Mouse (Mus musculus) layer of hippocampus, adult 9-11 months (tissue): Measurements from ENCODE around the gene Exoc2.
A peak's percentile ranks its signal among the peaks of the same experiment; 100 is the strongest.

Source experiments
- DNase-seq: peaks from one replicate; pipeline ENCODE4 v3.0.0; 2022

Gene Exoc2

GRCm38 (mm10) chr13:30973501-30974246, at the start of gene Exoc2, which contains the start of gene Gm5447:
Exoc2 (minus strand) TSS chr13:30974093.
Gm5447 (plus strand) TSS chr13:30974204.
- peak; percentile 77 for DNase-seq

DNA sequence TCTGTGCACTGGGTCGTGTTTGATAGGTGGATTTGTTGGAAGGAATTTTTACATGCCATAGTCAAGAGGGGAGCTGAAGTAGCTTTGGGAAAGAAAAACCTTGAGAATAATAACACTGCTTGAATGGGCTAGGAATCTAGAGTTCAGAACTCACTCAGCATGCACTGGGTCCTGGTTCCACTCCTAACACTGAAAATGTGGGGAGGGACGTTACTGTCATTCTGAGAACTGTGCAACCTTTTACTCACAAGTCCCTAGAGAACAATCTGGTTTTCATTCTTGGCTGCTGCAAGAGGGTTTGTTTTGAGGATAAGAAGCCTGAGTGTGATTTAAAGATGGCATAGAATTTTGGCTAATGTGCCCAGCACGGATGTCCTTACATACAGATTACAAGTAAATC, 49.8 kb upstream of the Exoc2 start:
- DNase-seq: no peak

- DNase-seq: no peak
Measured at GRCm38 (mm10) chr13:31021927-31022326, 48.0 kb upstream of the Exoc2 start.

DNA sequence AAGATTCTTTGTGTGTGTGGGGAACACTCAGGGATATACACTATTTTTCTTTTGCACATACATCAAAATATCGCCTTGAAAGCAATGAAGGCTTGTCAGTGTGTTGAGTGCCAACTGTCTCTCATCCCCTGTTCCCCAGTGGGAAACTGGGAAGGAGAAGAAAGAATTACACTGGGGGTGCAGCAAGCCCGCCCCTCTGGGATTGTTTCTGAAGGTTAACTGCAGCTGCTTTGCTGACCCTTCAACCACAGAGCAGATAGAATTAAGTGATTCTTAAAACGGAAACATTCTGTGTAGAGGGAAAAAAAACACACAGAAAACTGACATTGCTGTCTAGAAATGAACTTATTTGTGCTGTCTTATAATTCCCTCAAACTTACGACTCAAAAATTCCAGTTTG, 47.6 kb upstream of the Exoc2 start:
- DNase-seq: no peak

DNA sequence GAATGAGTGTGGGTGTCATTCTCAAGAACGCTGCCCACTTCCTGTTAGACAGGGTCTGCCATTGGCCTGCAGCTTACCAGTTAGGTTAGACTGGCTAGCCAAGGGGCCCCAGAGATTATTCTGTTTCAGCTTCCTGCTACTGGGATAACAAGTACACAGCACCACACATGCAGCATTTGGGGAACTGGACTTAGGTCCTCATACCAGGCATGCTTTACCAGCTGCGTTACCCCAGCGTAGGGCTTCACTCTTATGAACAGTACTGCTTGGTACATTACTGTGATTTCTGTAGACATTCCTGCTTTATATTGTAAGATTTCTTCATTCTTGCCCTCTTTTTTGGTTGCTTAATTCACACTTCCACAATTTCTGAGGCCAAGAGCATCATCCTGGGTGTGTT, 43.7 kb upstream of the Exoc2 start:
- no peak for DNase-seq

GRCm38 (mm10) chr13:31004995-31005394, 31.1 kb upstream of the Exoc2 start:
- no peak for DNase-seq

DNA sequence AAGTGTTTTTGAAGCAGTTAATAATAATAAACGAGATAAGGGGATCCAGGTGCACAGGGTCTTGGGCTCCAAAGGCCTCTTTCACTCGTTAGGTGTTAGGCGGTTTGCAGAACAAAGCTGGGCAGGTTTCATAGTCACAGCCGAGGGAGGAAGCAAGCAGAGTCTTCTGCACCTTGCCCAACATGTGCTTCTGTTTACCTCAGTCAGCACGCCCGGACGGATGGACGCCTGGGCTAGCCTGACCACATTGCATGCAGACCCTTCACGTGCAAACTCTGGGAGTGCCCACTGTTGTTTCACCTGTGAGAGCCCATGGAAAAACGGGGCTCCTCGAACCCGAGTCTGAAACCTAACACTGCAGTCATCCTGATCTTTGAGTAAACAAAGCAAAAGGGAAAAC, 30.6 kb upstream of the Exoc2 start:
- DNase-seq: no peak

DNA sequence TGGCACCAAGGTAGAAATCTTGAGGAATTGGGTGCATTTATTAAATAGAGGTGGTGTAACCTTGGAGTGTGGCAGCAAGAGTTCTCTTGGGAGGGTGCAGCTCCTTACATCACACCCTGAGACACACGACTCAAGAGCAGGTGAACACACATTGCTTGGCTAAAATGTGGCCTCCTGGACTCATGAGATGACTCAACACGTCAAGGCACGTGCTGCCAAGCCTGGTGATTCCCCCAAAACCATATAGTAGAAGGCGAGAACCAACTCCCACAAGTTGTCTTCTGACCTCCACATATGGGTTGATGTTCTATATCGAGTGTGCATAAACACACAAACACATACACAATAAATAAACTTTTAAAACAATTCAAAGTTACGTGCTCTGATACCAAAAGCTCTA, 25.9 kb upstream of the Exoc2 start:
- no peak for DNase-seq

GRCm38 (mm10) chr13:30997526-30998253, 23.8 kb upstream of the Exoc2 start:
- no peak for DNase-seq

GRCm38 (mm10) chr13:30994249-30994858, 20.5 kb upstream of the Exoc2 start:
- DNase-seq: no peak

- DNase-seq: peak; percentile 49
Measured at GRCm38 (mm10) chr13:30993819-30994218, 19.9 kb upstream of the Exoc2 start.

DNA sequence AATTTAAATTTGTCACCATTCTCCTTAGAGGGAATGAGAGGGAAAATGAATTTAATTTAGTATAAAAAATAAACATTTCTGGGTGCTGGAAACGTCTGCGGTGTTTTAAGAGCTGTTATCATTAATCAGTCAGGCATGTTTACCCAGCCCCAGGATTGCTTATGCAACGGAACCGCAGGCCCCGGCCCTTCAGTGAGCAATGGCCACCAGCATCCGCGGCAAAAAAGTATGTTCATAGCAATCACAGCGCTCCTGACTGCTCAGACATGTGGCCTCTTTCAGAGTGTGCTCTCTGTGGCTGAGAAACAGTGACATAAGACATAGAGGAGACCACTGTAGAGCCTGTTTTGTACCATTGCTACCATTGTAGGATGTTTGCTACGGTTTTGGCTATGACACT, 16.3 kb upstream of the Exoc2 start:
- no peak for DNase-seq

DNA sequence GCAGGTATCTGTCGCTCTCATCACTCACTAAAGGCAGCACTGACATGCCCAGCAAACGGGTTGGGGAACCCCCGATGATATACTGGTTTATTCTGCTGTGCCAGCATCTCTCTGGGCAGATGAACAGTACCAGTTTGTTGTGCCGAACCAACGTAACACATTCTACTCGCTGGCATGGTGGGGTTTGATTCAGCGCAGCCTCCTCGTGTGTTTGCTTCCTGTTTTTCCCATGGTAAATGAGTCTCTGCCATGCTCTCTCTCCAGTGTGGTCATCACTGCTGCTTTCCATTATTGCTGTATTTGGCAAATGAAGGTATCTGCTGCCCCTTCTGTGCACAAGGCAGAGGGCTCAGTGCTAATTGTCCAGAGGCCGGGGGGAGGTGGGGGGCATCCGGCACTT, 15.8 kb upstream of the Exoc2 start:
- DNase-seq: no peak

DNA sequence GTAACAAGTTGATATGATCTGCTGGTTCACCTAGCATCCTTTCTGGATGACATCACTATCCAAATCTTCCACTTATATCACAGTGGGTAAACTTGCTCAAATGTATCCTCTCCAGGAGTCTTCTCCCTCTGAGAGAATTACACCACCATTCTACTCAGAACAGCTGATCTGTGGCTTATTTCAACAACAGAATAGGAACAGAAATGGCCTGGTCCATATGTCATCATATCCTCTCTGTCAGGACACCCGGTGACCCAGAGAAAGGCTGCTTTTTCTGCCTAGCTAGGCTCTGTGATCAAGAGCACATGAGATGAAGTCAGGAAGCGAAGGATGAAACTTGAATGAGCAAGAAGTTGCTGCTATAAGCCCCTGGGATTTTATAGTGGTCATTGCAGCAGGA, 13.8 kb upstream of the Exoc2 start:
- DNase-seq: no peak

DNA sequence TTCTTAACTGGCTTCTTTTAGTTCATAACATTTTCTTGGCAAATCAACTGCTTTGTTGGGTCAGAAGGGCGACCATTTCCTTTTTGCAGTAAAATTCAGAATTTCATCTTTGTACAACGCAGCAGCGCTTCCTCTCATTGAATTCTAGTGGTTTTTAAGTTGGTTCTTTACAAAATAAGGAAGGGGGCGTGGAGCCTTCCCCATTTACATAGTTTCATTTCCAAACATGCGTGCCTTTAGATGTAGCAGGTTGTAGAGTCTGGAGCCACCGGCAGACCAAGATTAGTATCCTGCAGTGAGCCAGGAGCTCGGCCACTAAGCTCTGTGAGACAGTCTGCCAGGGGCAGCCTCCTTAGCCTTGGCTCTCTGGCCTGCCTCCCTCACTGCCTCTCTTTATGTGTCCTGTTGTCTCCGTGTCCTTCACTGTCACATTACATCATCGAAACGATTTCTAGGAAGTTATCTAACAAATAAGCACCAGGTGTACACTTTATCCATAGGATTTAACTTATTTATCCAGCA, 13.1 kb upstream of the Exoc2 start:
- no peak for DNase-seq

DNA sequence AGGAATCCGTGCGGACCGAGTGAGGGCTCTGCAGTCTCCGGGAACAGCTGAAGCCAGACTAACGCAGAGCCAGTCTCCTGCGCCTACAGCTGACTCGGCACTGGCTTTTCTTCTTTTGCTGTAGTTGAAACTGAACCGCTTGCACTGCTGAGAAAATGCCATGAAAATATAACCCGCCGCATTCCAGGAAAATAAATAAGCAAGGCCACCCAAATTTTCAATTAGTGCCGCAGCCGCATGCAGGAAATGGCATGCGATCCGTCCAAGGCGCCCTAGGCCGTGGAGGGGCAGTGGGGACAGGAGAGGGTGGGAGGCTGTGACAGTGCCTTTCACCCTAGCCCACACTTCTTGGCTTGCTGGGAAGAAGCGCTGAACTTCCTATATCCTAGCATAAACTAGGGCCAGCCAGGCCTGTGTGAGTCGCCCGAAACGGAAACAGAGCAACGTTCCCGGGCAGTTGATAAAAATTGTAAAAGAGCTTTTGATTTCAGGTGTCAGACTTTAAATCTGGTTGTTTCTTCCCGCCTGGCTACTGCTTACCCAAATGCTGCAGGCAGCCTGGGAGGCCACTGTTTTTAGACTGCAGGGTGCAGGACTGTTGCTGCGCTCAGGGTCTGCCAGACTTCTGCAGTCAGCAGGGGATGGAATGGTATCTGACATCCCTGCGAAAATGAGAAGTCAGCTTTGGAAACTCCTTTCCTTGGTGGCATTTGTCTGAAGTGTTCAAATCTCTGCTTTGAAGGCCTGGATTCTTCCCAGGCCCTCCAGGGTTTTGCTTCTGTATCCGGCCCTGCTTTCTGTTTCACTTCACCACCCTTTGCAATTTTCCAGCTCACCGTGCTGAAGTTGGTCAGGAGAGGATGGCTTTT, 11.9 kb upstream of the Exoc2 start:
- no peak for DNase-seq

DNA sequence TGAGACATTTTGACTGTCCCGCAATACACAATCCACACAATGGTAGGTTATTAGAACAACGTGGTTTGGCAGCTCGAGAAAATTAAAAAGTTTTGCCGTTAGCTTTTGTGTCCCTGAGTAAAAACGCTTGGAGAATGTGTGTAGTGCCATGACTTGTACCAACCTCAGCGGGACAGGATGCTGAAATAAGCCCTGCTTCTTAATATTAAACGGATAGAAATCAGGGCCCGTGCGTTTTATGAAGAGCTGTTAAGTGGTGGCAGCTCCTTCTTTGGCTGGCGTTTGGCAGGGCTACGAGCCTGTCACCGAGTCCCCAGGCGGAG, 11.3 kb upstream of the Exoc2 start:
- DNase-seq: no peak

GRCm38 (mm10) chr13:30981666-30982065, 7.8 kb upstream of the Exoc2 start:
- no peak for DNase-seq

DNA sequence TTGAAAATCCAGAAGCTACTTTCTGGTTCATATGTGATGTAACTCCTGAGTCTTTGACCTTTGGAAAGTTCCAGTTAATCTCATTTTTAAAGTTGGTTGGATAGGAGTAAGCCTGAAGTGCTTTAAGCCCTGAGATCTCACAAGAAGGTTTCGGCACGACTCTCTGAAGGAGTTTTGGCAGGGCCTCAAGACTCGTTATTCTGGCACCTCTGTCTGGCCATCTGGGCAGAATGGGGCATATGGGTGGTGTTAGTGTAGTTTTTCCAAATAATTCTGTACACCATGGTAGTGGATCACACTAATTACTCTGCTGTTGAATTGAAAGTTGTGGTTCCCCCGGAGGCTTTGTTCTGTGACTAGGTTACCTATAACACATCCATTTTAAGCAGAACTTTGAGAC, 4.3 kb upstream of the Exoc2 start:
- no peak for DNase-seq

- DNase-seq: no peak
Measured at GRCm38 (mm10) chr13:30976536-30977084, 2.7 kb upstream of the Exoc2 start.

DNA sequence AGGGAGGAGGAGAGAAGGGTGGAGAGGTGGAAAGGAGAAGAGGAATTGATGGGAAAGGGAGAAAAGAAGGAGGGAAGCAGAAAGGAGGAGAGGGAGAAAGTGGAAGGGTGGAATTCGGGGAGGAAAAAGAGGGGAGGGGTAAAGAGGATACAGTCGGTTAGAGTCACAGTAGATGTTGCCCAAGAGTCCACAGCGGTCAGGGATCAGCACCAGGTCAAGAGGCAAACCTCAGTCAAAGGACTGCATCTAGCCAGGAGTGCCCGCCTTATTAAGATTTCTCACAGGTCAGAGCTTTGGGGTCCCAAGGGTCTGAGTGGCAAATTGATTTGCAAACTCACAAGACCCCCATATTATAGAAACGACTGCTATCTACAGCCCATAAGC, 346 bp upstream of the Exoc2 start:
- DNase-seq: no peak

DNA sequence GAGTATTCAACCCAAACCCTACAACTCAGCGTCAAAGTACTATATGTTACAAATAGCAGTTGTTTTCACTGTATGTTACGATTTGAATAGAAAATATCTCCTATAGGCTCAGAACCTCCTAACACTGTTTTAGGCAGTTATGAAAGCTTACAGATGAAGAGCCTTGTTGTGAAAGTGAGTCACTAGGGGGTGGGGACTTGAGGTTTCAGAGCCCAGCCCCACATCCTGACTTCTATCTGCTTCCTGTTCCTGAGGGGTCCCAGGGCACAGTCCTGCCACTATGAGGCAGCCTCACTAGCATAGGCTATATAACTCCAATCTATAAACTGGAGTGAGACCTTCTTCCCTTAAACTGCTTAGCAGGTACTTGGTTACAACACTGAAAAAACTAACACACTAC, 1.8 kb downstream of the Exoc2 start:
- DNase-seq: no peak

- no peak for DNase-seq
Measured at GRCm38 (mm10) chr13:30971047-30971446, 2.8 kb downstream of the Exoc2 start.
